Mouse (Mus musculus): ENCODE measurements around the gene Gimap5.

The Gimap5 gene

DNA sequence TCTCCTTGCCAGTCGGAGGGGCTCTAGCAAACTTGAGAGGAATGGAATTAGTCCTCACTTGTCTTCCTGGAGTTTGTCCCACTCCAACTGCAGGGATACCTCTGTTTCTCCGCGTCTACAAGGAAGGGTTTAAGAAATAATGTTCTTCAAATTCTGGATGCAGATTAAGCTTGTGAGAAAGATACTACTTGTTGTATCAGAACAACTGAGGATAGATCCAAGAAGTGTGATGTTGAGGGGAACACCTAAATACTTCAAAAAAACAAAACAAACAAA, 6.3 kb upstream of the Gimap5 start:
- DNase-seq (ENCODE audit: low read depth, low spot score) = no peak

- no peak for DNase-seq (ENCODE audit: low read depth, low spot score)
Measured at GRCm38 (mm10) chr6:48740501-48741169, 5.4 kb upstream of the Gimap5 start.

DNA sequence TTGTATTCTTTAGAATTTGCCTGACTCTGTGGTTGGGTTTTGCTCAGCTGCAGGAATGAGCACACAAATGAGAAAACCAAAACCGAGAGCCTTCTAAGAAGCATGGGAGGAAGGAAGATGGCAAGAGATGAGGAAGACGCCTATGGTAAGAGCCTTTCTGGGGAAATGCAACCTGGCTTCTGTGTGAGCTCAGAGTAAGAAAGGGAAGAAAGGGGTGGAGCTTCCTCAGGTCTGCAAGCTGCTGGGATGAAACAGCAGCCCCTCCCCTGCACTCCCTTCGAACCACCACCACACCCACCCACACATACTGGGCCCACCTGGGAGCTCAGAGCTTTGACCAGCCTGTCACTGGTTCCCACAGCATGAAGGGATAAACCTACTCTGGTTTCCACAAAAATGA, 4.7 kb upstream of the Gimap5 start:
- DNase-seq (ENCODE audit: low read depth, low spot score) = no peak

DNA sequence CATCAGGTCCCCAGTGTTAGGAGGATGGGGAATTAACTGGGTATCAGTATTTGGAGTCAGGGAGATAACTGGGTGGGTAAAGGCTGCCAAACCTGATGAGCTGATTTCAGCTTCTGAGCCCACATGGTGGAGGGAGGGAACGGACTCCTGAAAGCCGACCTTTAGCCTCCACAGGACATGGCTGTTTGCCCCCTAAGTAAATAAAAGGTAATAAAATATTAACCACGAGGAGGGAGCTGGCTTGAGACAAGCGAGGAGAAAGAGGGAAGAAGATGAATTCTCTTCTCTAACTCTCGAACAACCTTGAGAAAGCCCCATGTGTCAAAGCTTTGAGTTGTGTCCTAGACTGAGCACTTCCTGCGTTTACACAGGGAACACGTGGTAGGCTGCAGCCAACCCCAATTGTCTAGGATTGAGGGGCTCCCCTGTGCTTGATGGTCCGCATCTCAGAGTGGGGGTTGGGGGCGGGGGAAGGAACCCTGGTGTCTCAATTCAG, 4.2 kb upstream of the Gimap5 start:
- no peak for DNase-seq (ENCODE audit: low read depth, low spot score)

DNA sequence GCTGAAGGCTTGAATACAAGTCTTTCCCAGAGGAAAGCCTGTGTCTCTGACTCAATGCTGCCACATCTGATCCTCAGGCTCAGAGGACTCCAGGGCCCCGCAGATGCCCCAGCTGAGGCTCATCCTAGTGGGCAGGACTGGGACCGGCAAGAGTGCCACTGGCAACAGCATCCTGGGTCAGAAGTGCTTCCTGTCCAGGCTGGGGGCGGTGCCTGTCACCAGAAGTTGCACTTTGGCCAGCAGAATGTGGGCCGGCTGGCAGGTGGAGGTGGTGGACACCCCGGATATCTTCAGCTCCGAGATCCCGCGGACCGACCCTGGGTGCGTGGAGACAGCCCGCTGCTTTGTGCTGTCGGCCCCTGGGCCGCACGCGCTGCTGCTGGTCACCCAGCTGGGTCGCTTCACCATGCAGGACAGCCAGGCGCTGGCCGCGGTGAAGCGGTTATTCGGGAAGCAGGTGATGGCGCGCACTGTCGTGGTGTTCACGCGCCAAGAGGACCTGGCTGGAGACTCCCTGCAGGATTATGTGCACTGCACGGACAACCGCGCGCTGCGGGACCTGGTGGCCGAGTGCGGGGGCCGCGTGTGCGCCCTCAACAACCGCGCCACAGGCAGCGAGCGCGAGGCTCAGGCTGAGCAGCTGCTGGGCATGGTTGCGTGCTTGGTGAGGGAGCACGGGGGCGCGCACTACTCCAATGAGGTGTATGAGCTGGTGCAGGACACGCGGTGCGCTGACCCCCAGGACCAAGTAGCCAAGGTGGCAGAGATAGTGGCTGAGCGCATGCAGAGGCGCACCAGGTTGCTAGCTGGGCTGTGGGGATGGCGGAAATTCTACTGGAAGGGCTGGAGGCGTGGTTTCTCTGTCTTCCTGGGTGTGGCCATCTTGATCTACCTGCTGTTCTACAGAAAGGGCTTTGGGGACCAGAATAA, 3.3 kb upstream of the Gimap5 start:
- DNase-seq (ENCODE audit: low read depth, low spot score) = no peak

GRCm38 (mm10) chr6:48745490-48745889, 507 bp upstream of the Gimap5 start:
- no peak for DNase-seq (ENCODE audit: low read depth, low spot score)

DNA sequence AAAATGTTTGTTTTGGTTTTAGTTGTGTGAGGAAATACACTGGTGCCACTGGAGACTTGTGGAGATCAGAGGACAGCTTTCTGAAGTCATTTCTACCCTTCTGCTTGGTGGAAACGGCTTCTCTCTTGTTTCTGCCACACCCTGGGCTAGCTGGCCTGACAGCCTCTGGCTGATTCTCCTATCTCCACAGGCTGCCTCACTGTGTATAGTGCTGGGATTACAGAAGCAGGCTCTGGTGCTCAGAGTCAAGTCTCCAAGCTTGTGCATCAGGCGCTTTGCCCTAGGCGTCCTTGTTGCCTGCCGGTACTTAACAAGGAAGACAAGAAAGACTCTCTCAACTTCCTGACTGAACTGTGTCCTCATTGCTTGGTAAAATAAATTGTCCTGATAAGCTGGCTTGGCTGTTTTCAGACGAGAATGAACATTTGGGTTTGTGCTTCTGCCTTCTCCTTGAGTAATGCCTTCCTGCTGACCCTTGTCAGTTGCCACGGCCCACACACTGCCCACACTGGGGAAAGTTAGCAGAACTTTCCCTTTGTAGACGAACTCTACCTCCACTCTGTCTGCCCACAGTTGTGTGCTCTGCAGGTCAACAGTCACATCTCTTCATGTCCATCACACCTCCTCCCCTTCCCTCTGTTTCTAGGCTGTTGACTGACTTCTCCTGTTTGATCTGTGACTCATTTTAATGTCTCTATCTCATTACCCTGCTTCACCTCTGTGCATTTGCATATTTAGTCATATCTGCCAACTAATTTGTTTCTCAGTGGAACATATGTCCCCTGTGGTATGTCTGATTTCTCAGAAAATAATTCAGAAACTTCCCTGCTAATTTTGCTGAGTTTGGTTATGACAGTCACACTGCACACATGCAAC, 1.3 kb downstream of the Gimap5 start:
- DNase-seq (ENCODE audit: low read depth, low spot score) = peak; percentile 69

- no peak for DNase-seq (ENCODE audit: low read depth, low spot score)
Measured at GRCm38 (mm10) chr6:48763567-48764270, 17.7 kb downstream of the Gimap5 start.

- no peak for DNase-seq (ENCODE audit: low read depth, low spot score)
Measured at GRCm38 (mm10) chr6:48764496-48764895, 18.5 kb downstream of the Gimap5 start.

GRCm38 (mm10) chr6:48768178-48768869, 22.3 kb downstream of the Gimap5 start:
- no peak for DNase-seq (ENCODE audit: low read depth, low spot score)

GRCm38 (mm10) chr6:48768933-48769332, 22.9 kb downstream of the Gimap5 start:
- no peak for DNase-seq (ENCODE audit: low read depth, low spot score)

GRCm38 (mm10) chr6:48770696-48771095, 24.7 kb downstream of the Gimap5 start, which contains the start of gene Gimap3:
Gimap3 (minus strand) TSS chr6:48770851.
- peak; percentile 11 for DNase-seq (ENCODE audit: low read depth, low spot score)

- peak; percentile 83 for DNase-seq (ENCODE audit: low read depth, low spot score)
Measured at GRCm38 (mm10) chr6:48772030-48772429, 26.0 kb downstream of the Gimap5 start.

GRCm38 (mm10) chr6:48784406-48784805, 38.4 kb downstream of the Gimap5 start:
- DNase-seq (ENCODE audit: low read depth, low spot score) = no peak

- DNase-seq (ENCODE audit: low read depth, low spot score) = no peak
Measured at GRCm38 (mm10) chr6:48785189-48785588, 39.2 kb downstream of the Gimap5 start.

GRCm38 (mm10) chr6:48785601-48786000, 39.6 kb downstream of the Gimap5 start:
- no peak for DNase-seq (ENCODE audit: low read depth, low spot score)

- DNase-seq (ENCODE audit: low read depth, low spot score) = no peak
Measured at GRCm38 (mm10) chr6:48787867-48788266, 41.9 kb downstream of the Gimap5 start.

DNA sequence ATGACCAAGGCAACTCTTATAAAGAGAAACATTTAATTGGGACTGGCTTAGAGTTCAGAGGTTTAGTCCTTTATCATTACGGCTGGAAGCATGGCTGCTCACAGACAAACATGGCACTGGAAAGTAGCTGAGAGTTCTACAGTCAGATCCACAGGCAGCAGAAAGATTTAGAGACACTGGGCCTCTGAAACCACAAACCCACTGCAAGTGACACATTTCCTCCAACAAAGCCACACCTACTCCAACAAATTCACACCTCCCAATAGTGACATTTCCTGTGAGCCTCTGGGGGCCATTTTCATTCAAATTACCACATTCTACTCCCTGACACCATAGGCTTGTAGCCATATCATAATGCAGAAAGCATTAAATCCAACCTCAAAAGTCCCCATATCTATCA, 55.9 kb downstream of the Gimap5 start:
- no peak for DNase-seq (ENCODE audit: low read depth, low spot score)

- DNase-seq (ENCODE audit: low read depth, low spot score) = no peak
Measured at GRCm38 (mm10) chr6:48803406-48804051, 57.5 kb downstream of the Gimap5 start.
